Mouse (Mus musculus) forebrain, embryonic 15.5 days (tissue): ENCODE results near the gene Slc35c1. TPM values are rescaled to one million over a fixed set of nuclear protein-coding genes. Genes with fewer than 3 reads are reported as not detected.

Experiments used
- ATAC-seq: fragments of 200-750 bp; cut with Nextera tagmentation; replicated peaks from 2 replicates; pipeline ENCODE4 v1.8.0; 2017; ENCODE audit warnings: mild to moderate bottlenecking, moderate TSS enrichment, moderate library complexity
- H3K27ac ChIP-seq: fragments of 300-500 bp; sonication (generic); replicated peaks from 2 replicates; pipeline ENCODE4 v1.5.1; 2015; ENCODE audit warnings: mild to moderate bottlenecking, inconsistent platforms
- H3K27me3 ChIP-seq: fragments of 300-500 bp; sonication (generic); 2 replicates; pipeline ENCODE4 v1.6.1; 2015; ENCODE audit warnings: inconsistent platforms
- H3K36me3 ChIP-seq: fragments of 300-500 bp; sonication (generic); 2 replicates; pipeline ENCODE4 v1.6.1; 2015; ENCODE audit warnings: mild to moderate bottlenecking, inconsistent platforms
- H3K4me1 ChIP-seq: fragments of 300-500 bp; sonication (generic); 2 replicates; pipeline ENCODE4 v1.6.1; 2015; ENCODE audit warnings: inconsistent platforms
- H3K4me2 ChIP-seq: fragments of 300-500 bp; sonication (generic); replicated peaks from 2 replicates; pipeline ENCODE4 v1.6.1; 2015; ENCODE audit warnings: mild to moderate bottlenecking, inconsistent platforms
- H3K4me3 ChIP-seq: fragments of 300-500 bp; sonication (generic); 2 replicates; pipeline ENCODE4 v1.5.1; 2015; ENCODE audit warnings: mild to moderate bottlenecking, inconsistent platforms
- H3K9ac ChIP-seq: fragments of 300-500 bp; sonication (generic); replicated peaks from 2 replicates; pipeline ENCODE4 v1.6.1; 2015; ENCODE audit warnings: mild to moderate bottlenecking, inconsistent platforms
- H3K9me3 ChIP-seq: fragments of 300-500 bp; sonication (generic); 2 replicates; pipeline ENCODE4 v1.6.1; 2016; ENCODE audit warnings: inconsistent platforms
- WGBS: fragments of 180-500 bp; shearing (Covaris S2); methylation state at CpG from one replicate; pipeline ENCODE4 v1.1.7; 2015; ENCODE audit warnings: mixed read lengths; 5-methylcytosine and 5-hydroxymethylcytosine counted together
- polyA plus RNA-seq: library from polyadenylated mRNA; unstranded; fragments of >200 nt; fragmentation: Nextera tagmentation; extraction: Ambion mirVana; gene quantifications from 2 replicates; pipeline ENCODE4 v1.2.1, GENCODE M21; 2015

Slc35c1 gene
- polyA plus RNA-seq, 1 experiment from 2014 or later: 10.9 TPM

DNA sequence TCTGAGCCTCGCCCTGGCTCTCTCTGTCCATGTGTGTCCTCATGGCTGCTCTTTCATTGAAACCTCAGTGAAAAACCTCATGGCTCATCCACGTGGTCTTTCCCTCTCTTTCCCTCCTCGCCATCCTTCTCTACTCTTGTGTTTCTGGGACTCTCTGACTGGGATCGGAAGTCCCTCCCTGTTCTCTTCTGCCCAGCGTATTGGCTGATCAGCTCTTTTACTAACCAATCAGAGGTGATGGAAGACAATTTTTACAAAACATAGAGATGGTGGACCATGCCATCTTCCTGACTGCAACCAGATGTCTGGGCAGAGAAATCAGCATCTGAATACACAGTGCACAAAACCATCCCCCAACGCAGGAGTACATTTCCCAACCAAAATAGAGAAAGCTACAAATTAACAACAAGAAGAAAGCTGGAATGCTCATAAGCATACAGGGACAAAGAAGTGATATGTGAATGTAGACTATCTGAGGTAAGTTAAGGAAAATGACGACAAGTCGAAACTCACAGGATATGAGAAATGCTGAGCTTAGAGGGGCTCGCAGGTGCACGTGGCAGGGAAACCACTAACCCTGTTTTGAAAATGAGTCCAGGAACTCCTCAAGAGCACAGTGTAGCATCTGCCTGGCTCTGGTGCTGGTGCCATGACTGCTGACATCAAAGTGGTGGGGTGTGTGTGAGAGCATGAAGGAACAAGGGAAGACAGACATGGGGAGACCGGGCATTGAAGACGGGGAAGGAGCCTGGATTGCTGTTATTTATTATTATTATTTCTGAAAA is 11.7 kb upstream of the Slc35c1 start:
- ATAC-seq: no peak
- H3K27me3 ChIP-seq: no peaks in the 10 kb centered on the region
- 85% methylated on average over 12 of the region's 12 CpGs for WGBS
- no peaks in the 10 kb centered on the region for H3K9me3 ChIP-seq
- no peak overlapping the region for H3K9ac ChIP-seq
- H3K27ac ChIP-seq: no peak overlapping the region
- H3K4me1 ChIP-seq: no peaks in the 10 kb centered on the region
- no peak overlapping the region for H3K4me2 ChIP-seq
- H3K4me3 ChIP-seq: no peak overlapping the region
- H3K36me3 ChIP-seq: no peaks in the 10 kb centered on the region

DNA sequence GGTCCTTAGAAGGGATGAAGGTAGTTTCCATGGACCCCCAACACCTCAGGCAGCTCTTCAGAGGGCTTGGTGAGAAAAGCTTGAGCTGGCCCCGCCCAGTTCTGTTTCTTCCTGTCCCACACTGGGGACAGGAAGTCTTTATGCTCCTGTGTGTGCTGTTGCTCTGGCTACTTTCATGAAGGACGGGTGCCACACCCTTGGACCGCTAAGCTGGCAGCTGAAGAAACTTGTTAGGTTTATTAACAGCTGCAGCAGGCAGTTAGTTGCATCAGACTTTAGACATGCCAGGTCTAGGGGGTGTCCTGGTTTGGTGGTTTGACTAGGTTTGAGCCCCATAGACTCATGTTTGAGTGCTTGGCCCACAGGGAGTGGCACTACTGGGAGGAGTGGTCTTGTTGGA is 4.4 kb upstream of the Slc35c1 start:
- no peak overlapping the region for H3K9ac ChIP-seq
- no peaks in the 10 kb centered on the region for H3K9me3 ChIP-seq
- ATAC-seq: no peak
- no peaks in the 10 kb centered on the region for H3K36me3 ChIP-seq
- no peak overlapping the region for H3K4me3 ChIP-seq
- H3K4me2 ChIP-seq: no peak overlapping the region
- WGBS: 72% methylated on average over 3 of the region's 3 CpGs
- no peak overlapping the region for H3K27ac ChIP-seq
- H3K27me3 ChIP-seq: peaks cover 5% of the 10 kb centered on the region; the same call in 1 of the 2 replicates
- peaks cover 5% of the 10 kb centered on the region for H3K4me1 ChIP-seq

DNA sequence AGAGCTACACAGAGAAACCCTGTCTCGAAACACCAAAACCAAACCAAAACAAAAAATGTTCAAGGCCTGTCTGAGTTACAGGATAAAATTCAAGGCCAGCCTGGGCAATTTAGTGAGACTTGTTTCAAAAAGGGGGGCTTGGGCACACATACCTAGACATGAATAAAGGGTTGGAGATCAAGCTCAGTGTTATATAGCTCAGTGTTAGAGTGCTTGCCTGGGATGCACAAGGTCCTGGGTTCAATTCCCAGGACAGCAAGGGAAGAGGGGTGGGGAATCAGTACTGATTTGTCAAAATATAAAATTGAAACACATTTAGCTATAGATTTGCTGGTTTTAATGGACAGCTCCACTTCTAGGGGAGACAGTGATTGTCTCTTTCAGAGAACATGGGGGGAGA is 877 bp upstream of the Slc35c1 start:
- Histone ChIP-seq H3K4me2 (no peak overlapping the region), H3K4me3 (no peak overlapping the region), H3K27me3 (peaks cover 5% of the 10 kb centered on the region; the same call in 1 of the 2 replicates), H3K4me1 (peaks cover 34% of the 10 kb centered on the region), H3K9me3 (no peaks in the 10 kb centered on the region), H3K36me3 (no peaks in the 10 kb centered on the region), H3K9ac (no peak overlapping the region), H3K27ac (no peak overlapping the region)
- 85% methylated on average over 1 of the region's 1 CpGs for WGBS
- no peak for ATAC-seq

DNA sequence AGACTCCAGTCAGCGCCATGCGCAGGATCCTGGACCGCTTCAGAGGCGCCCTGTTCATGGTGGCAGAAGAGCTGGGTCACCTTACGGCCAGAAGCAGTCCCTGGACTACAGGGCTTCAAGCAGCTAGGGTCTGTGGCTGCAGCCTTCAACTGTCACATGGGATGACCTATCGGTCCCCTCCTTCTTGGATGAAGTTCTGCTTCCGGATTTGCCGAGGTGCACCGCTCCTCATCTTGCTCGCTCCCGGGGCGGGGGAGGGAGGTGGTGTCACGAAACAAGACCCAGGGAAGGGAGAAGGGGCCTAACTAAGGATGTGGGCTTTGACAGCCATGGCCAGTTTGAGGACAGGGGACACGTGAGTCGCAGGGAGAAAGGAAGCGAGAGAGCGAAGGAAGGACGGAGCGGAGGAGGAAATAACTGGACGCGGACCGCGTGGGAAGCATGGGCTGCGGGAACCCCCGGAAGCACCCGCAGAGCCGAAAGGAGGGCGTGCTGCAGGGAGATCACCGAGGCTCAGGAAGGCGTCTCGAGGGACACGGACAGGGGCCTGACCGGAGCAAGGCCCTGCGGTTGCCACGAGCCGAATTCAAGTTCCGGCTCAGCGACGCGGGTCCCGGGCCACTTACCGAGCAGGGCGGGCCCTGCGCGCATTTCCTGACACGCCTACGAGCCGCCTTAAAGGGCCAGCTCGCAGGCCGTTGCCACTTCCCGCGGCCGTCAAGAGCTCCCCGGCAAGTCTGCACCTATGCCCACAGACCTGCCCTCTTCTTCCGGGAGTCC is 1.0 kb downstream of the Slc35c1 start:
- Histone ChIP-seq H3K4me1 (peaks cover 45% of the 10 kb centered on the region), H3K36me3 (peaks cover 4% of the 10 kb centered on the region; the same call in 1 of the 2 replicates), H3K4me2 (peak overlapping the region; percentile 84), H3K4me3 (peak overlapping the region; percentile 70), H3K9me3 (no peaks in the 10 kb centered on the region), H3K27ac (peak overlapping the region; percentile 48; the same call in 1 of the 2 replicates), H3K27me3 (peaks cover 5% of the 10 kb centered on the region; the same call in 1 of the 2 replicates), H3K9ac (peak overlapping the region; percentile 63)
- WGBS: under 1% methylated on average over 55 of the region's 55 CpGs
- peak; percentile 90 for ATAC-seq

DNA sequence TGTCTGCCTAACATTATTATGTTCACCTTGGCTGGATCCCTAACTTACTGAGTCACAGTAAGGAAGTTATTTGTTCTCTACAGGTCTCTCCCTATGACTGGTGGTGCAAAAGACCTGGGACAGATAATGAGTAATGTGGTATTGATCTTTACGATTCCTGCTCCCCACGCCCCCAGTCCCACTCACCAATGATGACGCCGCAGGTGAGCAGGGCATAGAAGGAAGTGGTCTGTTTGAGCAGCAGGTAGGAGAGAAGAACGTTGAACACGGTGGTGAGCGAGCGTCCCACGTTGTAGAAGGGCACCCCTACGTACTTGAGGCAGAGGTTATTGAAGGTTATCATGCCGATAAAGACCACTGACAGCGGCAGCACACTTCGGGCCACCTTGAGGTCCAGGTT is 1.9 kb downstream of the Slc35c1 start:
- Histone ChIP-seq H3K27me3 (peaks cover 5% of the 10 kb centered on the region; the same call in 1 of the 2 replicates), H3K4me1 (peaks cover 45% of the 10 kb centered on the region), H3K4me3 (peak overlapping the region; percentile 70), H3K36me3 (peaks cover 12% of the 10 kb centered on the region; the same call in 1 of the 2 replicates), H3K9ac (peak overlapping the region; percentile 63), H3K27ac (no peak overlapping the region), H3K4me2 (peak overlapping the region; percentile 84), H3K9me3 (no peaks in the 10 kb centered on the region)
- WGBS: 74% methylated on average over 13 of the region's 13 CpGs
- ATAC-seq: no peak

DNA sequence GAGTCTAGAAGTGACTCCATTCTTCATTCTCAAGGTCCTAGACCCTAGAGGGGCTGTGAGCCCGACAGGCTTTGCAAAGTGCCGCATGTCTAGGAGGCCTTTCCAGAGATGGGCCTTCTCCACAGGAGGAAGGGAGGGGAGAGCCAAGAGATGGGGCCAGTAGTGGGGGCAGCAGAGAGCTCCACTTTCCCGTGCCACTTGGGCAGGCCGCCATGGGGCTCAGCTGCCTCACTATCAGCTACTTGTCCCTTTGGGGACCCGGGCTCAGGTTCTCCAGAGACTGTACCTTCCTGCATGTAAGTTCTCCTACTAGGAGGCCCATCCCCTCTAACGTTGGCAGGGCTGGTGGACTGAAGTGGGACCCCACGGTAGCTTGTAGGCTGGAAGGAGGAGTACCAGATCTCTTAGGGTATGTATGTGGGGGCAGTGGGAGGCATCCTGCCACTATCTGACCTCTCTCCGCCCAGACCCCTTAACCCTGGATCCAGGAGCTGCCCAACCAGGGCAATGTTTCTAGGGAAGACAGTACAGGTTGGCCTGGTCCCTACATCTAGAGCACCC is 3.3 kb downstream of the Slc35c1 start:
- Histone ChIP-seq H3K27ac (no peak overlapping the region), H3K9me3 (no peaks in the 10 kb centered on the region), H3K4me1 (peaks cover 45% of the 10 kb centered on the region), H3K9ac (no peak overlapping the region), H3K4me3 (no peak overlapping the region), H3K36me3 (peaks cover 12% of the 10 kb centered on the region; the same call in 1 of the 2 replicates), H3K4me2 (0 out of 2 replicates have a peak overlapping the region, but pooled peaks have one; percentile 14), H3K27me3 (peaks cover 5% of the 10 kb centered on the region; the same call in 1 of the 2 replicates)
- ATAC-seq: no peak
- 72% methylated on average over 8 of the region's 8 CpGs for WGBS

DNA sequence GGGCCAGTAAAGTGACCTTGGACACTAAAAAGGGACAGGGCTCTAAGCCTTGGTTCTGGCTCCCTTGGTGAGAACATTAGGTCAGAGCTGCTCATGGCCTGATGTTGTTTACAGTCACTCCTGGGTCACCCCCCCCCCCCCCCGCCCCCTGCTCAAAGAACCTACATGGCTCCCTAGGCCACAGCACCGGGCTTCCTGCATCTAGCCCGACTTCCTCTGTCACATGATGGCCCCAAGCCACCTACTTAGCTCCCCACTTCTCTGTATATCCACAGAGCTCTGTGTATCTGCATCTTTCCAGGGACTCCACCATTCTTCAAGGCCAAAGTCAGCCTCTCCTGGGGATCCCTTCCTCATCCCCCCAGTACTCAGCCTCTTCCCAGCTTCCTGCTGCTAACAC is 4.6 kb downstream of the Slc35c1 start:
- peaks cover 2% of the 10 kb centered on the region; the same call in 1 of the 2 replicates for H3K27me3 ChIP-seq
- H3K9ac ChIP-seq: no peak overlapping the region
- peaks cover 45% of the 10 kb centered on the region for H3K4me1 ChIP-seq
- no peak overlapping the region for H3K4me3 ChIP-seq
- no peak overlapping the region for H3K4me2 ChIP-seq
- H3K36me3 ChIP-seq: peaks cover 12% of the 10 kb centered on the region; the same call in 1 of the 2 replicates
- H3K9me3 ChIP-seq: no peaks in the 10 kb centered on the region
- ATAC-seq: no peak
- 71% methylated on average over 2 of the region's 3 CpGs for WGBS
- H3K27ac ChIP-seq: no peak overlapping the region

DNA sequence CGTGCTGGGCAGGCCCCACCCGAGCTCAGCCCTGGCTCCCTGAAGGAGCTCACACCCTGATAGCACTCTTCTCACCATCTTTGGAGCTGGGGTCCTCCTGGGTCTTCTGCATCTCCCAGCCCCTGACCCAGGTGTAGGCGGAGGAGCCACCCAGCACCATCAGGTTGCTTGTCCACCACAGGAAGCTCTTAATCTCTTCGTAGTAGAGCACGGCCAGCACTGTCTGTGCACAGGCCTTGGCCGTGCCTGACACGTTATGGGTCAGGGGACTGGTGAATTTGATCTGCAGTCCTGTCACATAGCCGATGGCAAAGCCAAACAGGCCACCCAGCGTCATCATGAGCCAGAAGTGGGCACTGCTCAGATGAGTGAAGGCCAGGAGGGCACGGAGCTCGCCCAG is 6.2 kb downstream of the Slc35c1 start:
- no peak overlapping the region for H3K27ac ChIP-seq
- H3K9me3 ChIP-seq: no peaks in the 10 kb centered on the region
- no peaks in the 10 kb centered on the region for H3K27me3 ChIP-seq
- no peak for ATAC-seq
- peaks cover 12% of the 10 kb centered on the region; the same call in 1 of the 2 replicates for H3K36me3 ChIP-seq
- no peak overlapping the region for H3K4me2 ChIP-seq
- 93% methylated on average over 11 of the region's 11 CpGs for WGBS
- H3K4me1 ChIP-seq: peaks cover 40% of the 10 kb centered on the region
- H3K9ac ChIP-seq: no peak overlapping the region
- H3K4me3 ChIP-seq: no peak overlapping the region

DNA sequence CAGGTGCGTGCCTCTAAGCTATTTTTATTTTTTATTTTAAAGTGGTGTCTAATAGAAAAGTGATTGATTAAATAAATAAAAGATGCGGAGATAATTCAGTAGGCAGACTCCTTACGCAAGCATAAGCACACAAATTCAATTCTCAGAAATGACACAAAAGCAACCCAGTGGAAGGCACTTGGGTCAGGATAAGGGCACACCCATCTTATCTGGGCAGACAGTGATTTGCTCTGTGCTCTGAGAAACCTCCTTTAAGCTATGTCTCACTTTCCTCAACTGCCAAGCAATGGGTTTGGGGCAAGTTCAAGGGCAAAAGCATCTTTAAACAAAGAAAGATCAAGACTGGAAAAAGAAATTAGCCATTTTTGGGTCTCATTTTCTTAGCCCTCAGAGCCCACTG is 9.2 kb downstream of the Slc35c1 start:
- WGBS: 95% methylated on average over 3 of the region's 3 CpGs

DNA sequence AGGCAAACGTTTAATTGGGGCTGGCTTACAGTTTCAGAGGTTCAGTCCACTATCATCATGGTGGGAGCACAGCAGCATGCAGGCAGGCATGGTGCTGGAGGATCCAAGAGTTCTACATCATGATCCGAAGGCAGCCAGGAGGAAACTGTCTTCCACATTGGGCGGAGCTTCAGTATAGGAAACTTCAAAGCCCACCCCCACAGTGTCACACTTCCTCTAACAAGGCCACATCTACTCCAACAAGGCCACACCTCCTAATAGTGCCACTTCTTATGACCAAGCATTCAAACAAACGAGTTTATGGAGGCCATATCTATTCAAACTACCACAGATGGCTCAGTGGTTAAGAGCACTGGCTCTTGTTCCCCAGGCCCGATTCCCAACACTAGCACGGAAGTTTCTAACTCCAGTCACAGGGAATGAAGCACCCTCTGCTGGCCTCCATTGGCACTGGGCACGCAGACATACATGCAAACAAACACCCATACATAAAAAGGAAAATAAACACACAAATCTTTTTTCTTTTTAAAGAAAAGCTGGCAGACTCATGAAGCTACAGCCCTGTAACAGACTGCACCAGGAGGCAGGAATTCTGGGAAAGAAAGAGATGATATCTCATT is 13.1 kb downstream of the Slc35c1 start:
- no peak overlapping the region for H3K9ac ChIP-seq
- H3K4me3 ChIP-seq: no peak overlapping the region
- H3K4me2 ChIP-seq: no peak overlapping the region
- no peak for ATAC-seq
- WGBS: 65% methylated on average over 7 of the region's 7 CpGs
- no peaks in the 10 kb centered on the region for H3K36me3 ChIP-seq
- H3K27ac ChIP-seq: no peak overlapping the region
- H3K4me1 ChIP-seq: 0 out of 2 replicates have a peak, but pooled peaks cover 6% of the 10 kb centered on the region
- no peaks in the 10 kb centered on the region for H3K27me3 ChIP-seq
- H3K9me3 ChIP-seq: no peaks in the 10 kb centered on the region

More for the DNA sequence above, 9.2 kb downstream of the Slc35c1 start:
- ATAC-seq: no peak
- H3K4me2 ChIP-seq: no peak overlapping the region
- no peak overlapping the region for H3K4me3 ChIP-seq
- peaks cover 13% of the 10 kb centered on the region; the same call in 1 of the 2 replicates for H3K4me1 ChIP-seq
- H3K9ac ChIP-seq: no peak overlapping the region
- H3K36me3 ChIP-seq: peaks cover 12% of the 10 kb centered on the region; the same call in 1 of the 2 replicates
- H3K27ac ChIP-seq: no peak overlapping the region
- H3K27me3 ChIP-seq: no peaks in the 10 kb centered on the region
- H3K9me3 ChIP-seq: no peaks in the 10 kb centered on the region

DNA sequence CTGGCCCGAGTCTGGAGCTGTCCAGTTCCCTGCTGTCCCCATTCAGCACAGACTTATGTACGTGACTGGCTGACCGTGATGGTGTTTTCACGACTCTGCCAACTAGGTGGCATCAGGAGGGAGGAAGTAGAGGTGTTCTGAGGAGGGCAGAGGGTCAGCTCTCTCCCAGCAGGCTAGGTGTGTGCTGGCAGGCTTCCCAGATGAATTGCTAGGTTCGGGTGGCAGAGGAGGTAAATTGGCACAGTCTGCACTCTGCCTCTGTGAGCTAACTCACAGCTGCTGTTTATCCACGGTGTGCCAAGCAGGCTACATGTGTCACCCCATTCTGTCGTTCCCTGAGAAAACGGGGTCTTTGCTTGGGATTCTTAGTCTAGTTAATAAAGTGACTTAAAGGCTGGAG is 13.7 kb downstream of the Slc35c1 start:
- no peak overlapping the region for H3K4me2 ChIP-seq
- H3K4me1 ChIP-seq: 0 out of 2 replicates have a peak, but pooled peaks cover 6% of the 10 kb centered on the region
- H3K36me3 ChIP-seq: no peaks in the 10 kb centered on the region
- no peaks in the 10 kb centered on the region for H3K27me3 ChIP-seq
- peak; percentile 45; the same call in 1 of the 2 replicates for ATAC-seq
- no peaks in the 10 kb centered on the region for H3K9me3 ChIP-seq
- H3K9ac ChIP-seq: no peak overlapping the region
- H3K4me3 ChIP-seq: no peak overlapping the region
- no peak overlapping the region for H3K27ac ChIP-seq
- 52% methylated on average over 8 of the region's 8 CpGs for WGBS
